Mouse (Mus musculus) MEL (cell line): ENCODE data around the gene Pard3. TPM values are rescaled to one million over a fixed set of nuclear protein-coding genes. Genes with fewer than 3 reads are reported as not detected.

Experiments
- DNase-seq: peaks from one replicate; pipeline ENCODE4 v3.0.0; 2011; ENCODE audit warnings: low read depth, low spot score
- H3K27ac ChIP-seq: 2 replicates; pipeline ENCODE4 v1.5.1; 2012; ENCODE audit warnings: low read depth, mild to moderate bottlenecking, control low read depth, low read length, moderate library complexity; ENCODE audit not compliant: control insufficient read depth
- H3K27me3 ChIP-seq, 2 experiments: fragments of 150-350 bp in 1 of 2; sonication (generic) in 1 of 2; 2 replicates each; pipeline ENCODE4 v1.6.1; 2012; ENCODE audit warnings: low read length in 2 of 2, mild to moderate bottlenecking in 2 of 2, improper control_type of control experiment in 1 of 2, moderate library complexity in 1 of 2; ENCODE audit not compliant: insufficient read depth in 2 of 2, control insufficient read depth in 1 of 2
- H3K36me3 ChIP-seq, 2 experiments: 2 replicates each; pipeline ENCODE4 v1.6.1; 2012 to 2014; ENCODE audit warnings: low read length in 2 of 2, improper control_type of control experiment in 1 of 2, inconsistent platforms in 1 of 2, mild to moderate bottlenecking in 1 of 2; ENCODE audit not compliant: insufficient read depth in 2 of 2, control insufficient read depth in 1 of 2
- H3K4me1 ChIP-seq, 2 experiments: fragments of 150-350 bp in 1 of 2; sonication (generic) in 1 of 2; 2 replicates each; pipeline ENCODE4 v1.6.1; 2012; ENCODE audit warnings: low read length in 2 of 2, improper control_type of control experiment in 1 of 2, mild to moderate bottlenecking in 1 of 2; ENCODE audit not compliant: insufficient read depth in 2 of 2, control insufficient read depth in 1 of 2
- H3K4me3 ChIP-seq, 2 experiments: fragments of 150-350 bp in 1 of 2; sonication (generic) in 1 of 2; 2 replicates each; pipeline ENCODE4 v1.5.1; 2012; ENCODE audit warnings: low read depth in 2 of 2, low read length in 2 of 2, mild to moderate bottlenecking in 2 of 2, moderate library complexity in 2 of 2, control low read depth in 1 of 2, improper control_type of control experiment in 1 of 2; ENCODE audit not compliant: control insufficient read depth in 1 of 2, insufficient read depth in 1 of 2
- H3K79me2 ChIP-seq: 2 replicates; pipeline ENCODE4 v1.6.1; 2012; ENCODE audit warnings: mild to moderate bottlenecking, low read length, moderate library complexity; ENCODE audit not compliant: control insufficient read depth, poor library complexity, insufficient read depth
- H3K9ac ChIP-seq: 2 replicates; pipeline ENCODE4 v1.6.1; 2012; ENCODE audit warnings: low read depth, mild to moderate bottlenecking, control low read depth, low read length, moderate library complexity; ENCODE audit not compliant: control insufficient read depth, poor library complexity, severe bottlenecking
- H3K9me3 ChIP-seq: fragments of 150-350 bp; sonication (generic); replicated peaks from 2 replicates; pipeline ENCODE4 v1.6.1; 2012; ENCODE audit warnings: mild to moderate bottlenecking, low read length, improper control_type of control experiment, moderate library complexity; ENCODE audit not compliant: insufficient read depth
- CHD1 ChIP-seq: IDR thresholded peaks from 2 replicates; pipeline ENCODE4 v1.6.1; 2012; ENCODE audit warnings: low read depth, mild to moderate bottlenecking, inconsistent platforms, low read length, improper control_type of control experiment
- CHD2 ChIP-seq: IDR thresholded peaks from 2 replicates; pipeline ENCODE4 v1.6.1; 2011; ENCODE audit warnings: low read length, improper control_type of control experiment
- EP300 ChIP-seq, 2 experiments: IDR thresholded peaks; 2 replicates each; pipeline ENCODE4 v1.6.1; 2011; ENCODE audit warnings: improper control_type of control experiment in 2 of 2, low read length in 2 of 2, low read depth in 1 of 2, mild to moderate bottlenecking in 1 of 2
- MXI1 ChIP-seq: IDR thresholded peaks from 2 replicates; pipeline ENCODE4 v1.6.1; 2011; ENCODE audit warnings: mild to moderate bottlenecking, low read depth, low read length, improper control_type of control experiment
- NELFE ChIP-seq: IDR thresholded peaks from 2 replicates; pipeline ENCODE4 v1.6.1; 2011; ENCODE audit warnings: low read depth, low read length, improper control_type of control experiment
- POLR2A ChIP-seq, 2 experiments: IDR thresholded peaks; 2 replicates each; pipeline ENCODE4 v1.6.1; 2011 to 2012; ENCODE audit warnings: low read length in 2 of 2, mild to moderate bottlenecking in 2 of 2, control low read depth in 1 of 2, improper control_type of control experiment in 1 of 2, low read depth in 1 of 2, moderate library complexity in 1 of 2; ENCODE audit not compliant: control insufficient read depth in 1 of 2, insufficient read depth in 1 of 2, poor library complexity in 1 of 2
- RAD21 ChIP-seq: IDR thresholded peaks from 2 replicates; pipeline ENCODE4 v1.6.1; 2011; ENCODE audit warnings: mild to moderate bottlenecking, low read depth, low read length, improper control_type of control experiment
- SMC3 ChIP-seq: IDR thresholded peaks from 2 replicates; pipeline ENCODE4 v1.6.1; 2011; ENCODE audit warnings: low read depth, low read length, improper control_type of control experiment
- TAL1 ChIP-seq: IDR thresholded peaks from 2 replicates; pipeline ENCODE4 v1.6.1; 2012; ENCODE audit warnings: mild to moderate bottlenecking, inconsistent platforms, low read length, moderate library complexity, mixed read lengths
- UBTF ChIP-seq: IDR thresholded peaks from 2 replicates; pipeline ENCODE4 v1.6.1; 2012; ENCODE audit warnings: low read depth, mild to moderate bottlenecking, inconsistent platforms, low read length, improper control_type of control experiment, moderate library complexity, borderline replicate concordance; ENCODE audit not compliant: insufficient read depth
- ZC3H11A ChIP-seq: IDR thresholded peaks from 2 replicates; pipeline ENCODE4 v1.6.1; 2012; ENCODE audit warnings: low read depth, mild to moderate bottlenecking, inconsistent platforms, low read length, improper control_type of control experiment
- ZMIZ1 ChIP-seq: IDR thresholded peaks from 2 replicates; pipeline ENCODE4 v1.6.1; 2012; ENCODE audit warnings: low read depth, mild to moderate bottlenecking, inconsistent platforms, low read length, improper control_type of control experiment, moderate library complexity
- polyA plus RNA-seq, 2 experiments: library from polyadenylated mRNA; stranded (reverse) in 1 of 2; unstranded in 1 of 2; fragments of >175 nt in 1 of 2; fragments of >200 nt in 1 of 2; gene quantifications; 2 replicates each; pipeline versions ENCODE4 v1.2.1 to v1.2.4; 2012; ENCODE audit warnings: low replicate concordance in 2 of 2, low read depth in 1 of 2; ENCODE audit not compliant: insufficient read length in 2 of 2, insufficient read depth in 1 of 2, missing spikeins in 1 of 2
- total RNA-seq: library from RNA; depleted of rRNA; stranded (reverse); fragments of 300-350 nt; gene quantifications from 2 replicates; pipeline ENCODE4 v1.2.3, GENCODE M21; 2012; rRNA removed

Pard3 gene
- total and polyA plus RNA-seq, 3 experiments, result not detected

DNA sequence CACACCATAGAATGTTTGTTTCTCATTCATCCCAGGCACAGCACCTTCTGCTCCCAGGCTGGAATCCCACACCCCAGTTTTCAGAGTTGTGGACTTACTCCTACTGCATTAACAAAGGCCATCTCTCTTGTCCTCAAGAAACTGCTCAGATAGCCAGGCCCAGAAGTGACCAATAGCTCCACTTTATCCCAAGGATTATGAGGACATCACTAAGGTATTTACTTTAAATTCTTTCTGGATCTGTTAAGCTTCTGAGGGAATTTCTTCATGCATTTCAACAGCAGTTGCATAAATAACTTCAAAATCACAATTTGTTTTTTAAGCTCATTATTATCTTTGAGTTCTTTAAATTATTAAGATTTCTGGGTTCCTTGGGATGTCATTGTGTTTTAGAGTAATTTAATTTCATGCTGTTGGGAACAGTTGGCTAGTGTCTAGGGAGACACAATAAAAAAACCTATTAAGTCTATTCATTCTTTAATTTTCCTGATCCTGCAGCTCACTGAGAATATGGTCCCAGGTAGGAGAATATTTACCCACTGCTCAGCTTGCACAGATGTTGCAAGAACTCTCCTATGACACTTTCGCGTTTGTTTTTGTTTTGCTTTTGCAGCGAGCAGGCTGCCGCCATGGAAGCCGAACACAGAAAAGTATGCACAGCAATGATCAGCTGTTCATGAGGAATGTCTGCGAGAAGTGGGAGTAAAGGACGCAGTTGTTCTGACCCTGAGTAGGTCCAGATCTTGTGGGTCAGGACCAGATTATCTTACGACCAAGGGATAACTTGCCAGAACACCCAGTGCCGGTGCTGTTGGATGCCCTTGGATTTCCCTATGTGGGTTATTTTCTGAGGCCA is 574.8 kb downstream of the Pard3 start:
- Histone ChIP-seq H3K27me3 (no peaks in the 10 kb centered on the region), H3K9ac (no peak overlapping the region), H3K36me3 (no peaks in the 10 kb centered on the region), H3K9me3 (no peaks in the 10 kb centered on the region), H3K4me1 (no peaks in the 10 kb centered on the region), H3K27ac (no peak overlapping the region), H3K79me2 (no peaks in the 10 kb centered on the region), H3K4me3 (no peak overlapping the region)
- no peak for TF ChIP-seq RAD21
- no peak for TF ChIP-seq MXI1
- TF ChIP-seq ZC3H11A, result no peak
- TF ChIP-seq CHD2, result no peak
- DNase-seq, result no peak

DNA sequence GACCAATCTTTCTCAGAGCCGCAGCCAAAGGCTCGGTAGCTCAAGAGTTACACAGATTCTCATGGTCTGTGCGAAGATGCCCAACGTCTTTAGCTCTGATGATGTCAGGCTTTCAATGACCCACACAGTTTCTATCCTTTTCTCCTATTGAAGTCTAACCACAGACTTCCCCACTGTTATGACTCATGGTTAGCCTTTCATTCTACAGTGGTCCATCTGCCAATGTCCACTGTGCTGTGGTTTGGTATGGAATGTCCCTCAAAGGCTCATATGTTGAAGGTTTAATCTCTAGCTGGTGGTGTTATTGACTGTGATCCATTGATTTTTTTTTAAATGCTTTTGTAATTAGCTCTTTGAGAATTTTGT is 575.4 kb downstream of the Pard3 start:
- no peak for TF ChIP-seq CHD1
- TF ChIP-seq EP300 (IDR thresholded peaks at IDR 0.05; ENCODE audit: low read depth in 1 of 2, low read length in 2 of 2), result no peak
- TF ChIP-seq ZMIZ1, result no peak
- TF ChIP-seq TAL1, result no peak
- no peak for TF ChIP-seq SMC3
- no peak for TF ChIP-seq RAD21
- TF ChIP-seq NELFE, result no peak
- no peak for TF ChIP-seq POLR2A (IDR thresholded peaks at IDR 0.05; ENCODE audit: control insufficient read depth in 1 of 2, insufficient read depth in 1 of 2, low read depth in 1 of 2, low read length in 2 of 2, poor library complexity in 1 of 2)
- no peak for TF ChIP-seq UBTF
- TF ChIP-seq MXI1, result no peak
- no peak for DNase-seq

DNA sequence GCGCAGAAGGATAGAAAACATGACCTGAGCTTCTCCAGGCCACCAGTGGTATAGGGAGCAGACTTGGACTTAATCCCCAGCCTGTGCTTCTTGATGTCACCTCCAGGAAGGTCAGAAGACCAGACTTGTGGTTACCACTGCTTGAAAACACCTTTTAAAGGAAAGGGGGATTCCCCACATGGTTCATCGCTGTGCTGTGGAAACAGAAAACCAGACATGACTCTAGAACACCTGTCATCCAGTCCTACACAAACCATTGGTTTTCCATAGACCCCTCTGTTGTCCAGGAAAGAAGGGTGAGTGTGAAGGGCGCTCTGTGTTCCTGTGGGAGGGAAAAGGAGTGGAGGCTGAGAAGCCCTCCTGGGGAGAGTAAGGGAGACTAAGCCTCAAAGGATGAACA is 591.9 kb downstream of the Pard3 start:
- no peak overlapping the region for H3K27ac ChIP-seq
- no peaks in the 10 kb centered on the region for H3K27me3 ChIP-seq
- no peak overlapping the region for H3K9ac ChIP-seq
- H3K79me2 ChIP-seq, result no peaks in the 10 kb centered on the region
- H3K9me3 ChIP-seq, result no peaks in the 10 kb centered on the region
- TF ChIP-seq CHD1, result no peak
- TF ChIP-seq, all 39 proteins: peak for 0
- DNase-seq, result no peak
- Histone ChIP-seq H3K4me1 (no peaks in the 10 kb centered on the region), H3K4me3 (no peak overlapping the region), H3K36me3 (no peaks in the 10 kb centered on the region)

More for the DNA sequence above, 575.4 kb downstream of the Pard3 start:
- no peaks in the 10 kb centered on the region for H3K27me3 ChIP-seq
- H3K9ac ChIP-seq, result no peak overlapping the region
- no peaks in the 10 kb centered on the region for H3K79me2 ChIP-seq
- no peaks in the 10 kb centered on the region for H3K9me3 ChIP-seq
- no peak overlapping the region for H3K4me3 ChIP-seq
- H3K27ac ChIP-seq, result no peak overlapping the region
- H3K4me1 ChIP-seq, result no peaks in the 10 kb centered on the region
- H3K36me3 ChIP-seq, result no peaks in the 10 kb centered on the region

Other genes starting within 250 kb of the Pard3 start
- 618 and 676 TPM in 2 replicates for gene Tomm20, start 118.0 kb upstream of the Pard3 start, total RNA-seq
- 100 to 1,000 TPM in 1 of 2 experiments, not detected in 1; 886 TPM for gene Tomm20, start 118.0 kb upstream of the Pard3 start, polyA plus RNA-seq
- 24.4 and 25.9 TPM in 2 replicates for gene Rbm34, start 92.8 kb upstream of the Pard3 start, total RNA-seq
- 10 to 100 TPM in 1 of 2 experiments, not detected in 1; 25.9 TPM for gene Rbm34, start 92.8 kb upstream of the Pard3 start, polyA plus RNA-seq